Mouse (Mus musculus) kidney, postnatal 0 days (tissue): Measurements from ENCODE around the gene Dnase1l2. TPM values are rescaled to one million over a fixed set of nuclear protein-coding genes. Genes with fewer than 3 reads are reported as not detected.

Experiments
- ATAC-seq: fragments of 200-750 bp; cut with Nextera tagmentation; replicated peaks from 2 replicates; pipeline ENCODE4 v1.8.0; 2017; ENCODE audit warnings: low read depth, moderate number of reproducible peaks, moderate TSS enrichment, moderate library complexity; ENCODE audit not compliant: low FRiP score
- DNase-seq: peaks from one replicate; pipeline ENCODE4 v3.0.0-alpha.2; 2016; ENCODE audit warnings: low spot score
- H3K27ac ChIP-seq: fragments of 300-500 bp; sonication (generic); 2 replicates; pipeline ENCODE4 v1.5.1; 2014; ENCODE audit warnings: mild to moderate bottlenecking
- H3K27me3 ChIP-seq: fragments of 300-500 bp; sonication (generic); 2 replicates; pipeline ENCODE4 v1.6.1; 2014; ENCODE audit warnings: low read length, mixed read lengths; ENCODE audit not compliant: insufficient read depth
- H3K36me3 ChIP-seq: fragments of 300-500 bp; sonication (generic); 2 replicates; pipeline ENCODE4 v1.6.1; 2014; ENCODE audit warnings: low read length, mixed read lengths; ENCODE audit not compliant: insufficient read depth
- H3K4me1 ChIP-seq: fragments of 300-500 bp; sonication (generic); replicated peaks from 2 replicates; pipeline ENCODE4 v1.6.1; 2014; ENCODE audit warnings: antibody characterized with exemption, low read length, mixed read lengths; ENCODE audit not compliant: insufficient read depth
- H3K4me2 ChIP-seq: fragments of 300-500 bp; sonication (generic); 2 replicates; pipeline ENCODE4 v1.6.1; 2014; ENCODE audit warnings: mild to moderate bottlenecking, low read length, moderate library complexity, mixed read lengths
- H3K4me3 ChIP-seq: fragments of 300-500 bp; sonication (generic); replicated peaks from 2 replicates; pipeline ENCODE4 v1.5.1; 2014; ENCODE audit warnings: low read depth, low read length
- H3K9ac ChIP-seq: fragments of 300-500 bp; sonication (generic); 2 replicates; pipeline ENCODE4 v1.6.1; 2014; ENCODE audit warnings: low read depth, low read length
- H3K9me3 ChIP-seq: fragments of 300-500 bp; sonication (generic); replicated peaks from 2 replicates; pipeline ENCODE4 v1.6.1; 2016; ENCODE audit warnings: low read length, inconsistent platforms, mixed read lengths
- CTCF ChIP-seq: IDR thresholded peaks from 2 replicates; pipeline ENCODE4 v1.5.1; 2016; ENCODE audit warnings: antibody characterized with exemption, low read depth, mild to moderate bottlenecking, moderate library complexity
- whole genome bisulfite sequencing: fragments of 180-500 bp; shearing (Covaris S2); extraction: QIAGEN DNeasy Blood & Tissue Kit; methylation state at CpG from one replicate; pipeline ENCODE4 v1.1.7; 2014; 5-methylcytosine and 5-hydroxymethylcytosine counted together
- polyA plus RNA-seq: library from polyadenylated mRNA; unstranded; fragments of >200 nt; fragmentation: Nextera tagmentation; extraction: Ambion mirVana; gene quantifications from 2 replicates; pipeline ENCODE4 v1.2.1, GENCODE M21; 2015

Gene Dnase1l2
- polyA plus RNA-seq = 3.8 and 4.1 TPM in 2 replicates

DNA sequence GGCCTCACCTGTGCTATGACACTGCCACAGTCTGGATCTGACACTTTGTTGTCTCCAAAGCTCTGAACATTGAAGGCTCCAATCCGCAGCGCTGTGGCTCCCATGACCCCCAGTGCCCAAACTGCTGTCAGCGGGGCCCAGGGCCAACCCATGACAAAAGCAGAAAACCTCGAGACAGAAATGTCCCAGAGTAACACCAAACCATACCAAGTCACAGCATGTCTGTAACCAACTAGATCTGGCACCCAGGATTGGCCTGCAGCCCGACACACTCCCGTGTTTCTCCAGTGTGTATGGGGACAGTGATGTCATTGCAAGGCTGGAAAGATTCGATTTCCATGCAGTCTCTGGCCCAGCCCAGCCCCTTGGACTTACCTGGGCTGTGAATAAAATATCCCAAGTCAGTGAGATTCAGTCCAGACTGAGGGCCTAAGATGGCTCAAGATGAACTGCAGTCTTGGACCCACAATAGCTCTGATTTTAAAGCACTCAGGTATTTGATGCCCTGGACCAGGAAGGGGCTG, at the start of gene Dnase1l2:
Gene Dnase1l2 (minus strand): TSS at position 474 of the 524 bp plus-strand sequence.
- Histone ChIP-seq H3K27ac (peak within 1 kb of the TSS; percentile 39), H3K9me3 (no peaks in the 10 kb centered on the region), H3K4me1 (no peaks in the 10 kb centered on the region), H3K9ac (no peak within 1 kb of the TSS), H3K36me3 (peaks cover 60% of the 10 kb centered on the region), H3K4me2 (no peak within 1 kb of the TSS), H3K27me3 (no peaks in the 10 kb centered on the region), H3K4me3 (no peak within 1 kb of the TSS)
- no peak for DNase-seq
- TF ChIP-seq CTCF = no peak
- no peak for ATAC-seq
- WGBS = 75% methylated on average over 7 of the region's 7 CpGs

GRCm38 (mm10) chr17:24490399-24490798, 47.5 kb upstream of the Dnase1l2 start:
- no peak for TF ChIP-seq CTCF
- no peak overlapping the region for H3K9ac ChIP-seq
- no peak overlapping the region for H3K4me3 ChIP-seq
- no peaks in the 10 kb centered on the region for H3K36me3 ChIP-seq
- WGBS = 76% methylated on average over 4 of the region's 4 CpGs
- ATAC-seq (no peak), DNase-seq (no peak)
- no peak overlapping the region for H3K4me2 ChIP-seq
- no peaks in the 10 kb centered on the region; the same call in 1 of the 2 replicates for H3K4me1 ChIP-seq
- no peaks in the 10 kb centered on the region for H3K27me3 ChIP-seq
- H3K27ac ChIP-seq = no peak overlapping the region
- no peaks in the 10 kb centered on the region for H3K9me3 ChIP-seq

GRCm38 (mm10) chr17:24489265-24490030, 46.5 kb upstream of the Dnase1l2 start:
- H3K27ac ChIP-seq = no peak overlapping the region
- DNase-seq (no peak), ATAC-seq (no peak; the same call in 1 of the 2 replicates)
- H3K9ac ChIP-seq = peak overlapping the region; percentile 67
- H3K27me3 ChIP-seq = no peaks in the 10 kb centered on the region
- no peaks in the 10 kb centered on the region; the same call in 1 of the 2 replicates for H3K4me1 ChIP-seq
- H3K4me2 ChIP-seq = peak overlapping the region; percentile 99
- TF ChIP-seq CTCF = no peak
- peak overlapping the region; percentile 71 for H3K4me3 ChIP-seq
- H3K36me3 ChIP-seq = no peaks in the 10 kb centered on the region
- no peaks in the 10 kb centered on the region for H3K9me3 ChIP-seq
- WGBS = 22% methylated on average over 18 of the region's 19 CpGs

- WGBS = under 1% methylated on average over 38 of the region's 81 CpGs
- ATAC-seq (peak; percentile 42), DNase-seq (peak; percentile 59)
- H3K27me3 ChIP-seq = no peaks in the 10 kb centered on the region
- no peaks in the 10 kb centered on the region; the same call in 1 of the 2 replicates for H3K4me1 ChIP-seq
- no peak for TF ChIP-seq CTCF
- H3K4me3 ChIP-seq = peak overlapping the region; percentile 71
- peak overlapping the region; percentile 99 for H3K4me2 ChIP-seq
- no peaks in the 10 kb centered on the region for H3K9me3 ChIP-seq
- H3K27ac ChIP-seq = 0 out of 2 replicates have a peak overlapping the region, but pooled peaks have one; percentile 36
- no peaks in the 10 kb centered on the region for H3K36me3 ChIP-seq
- H3K9ac ChIP-seq = peak overlapping the region; percentile 67
Measured at GRCm38 (mm10) chr17:24488662-24489264, 45.9 kb upstream of the Dnase1l2 start.

DNA sequence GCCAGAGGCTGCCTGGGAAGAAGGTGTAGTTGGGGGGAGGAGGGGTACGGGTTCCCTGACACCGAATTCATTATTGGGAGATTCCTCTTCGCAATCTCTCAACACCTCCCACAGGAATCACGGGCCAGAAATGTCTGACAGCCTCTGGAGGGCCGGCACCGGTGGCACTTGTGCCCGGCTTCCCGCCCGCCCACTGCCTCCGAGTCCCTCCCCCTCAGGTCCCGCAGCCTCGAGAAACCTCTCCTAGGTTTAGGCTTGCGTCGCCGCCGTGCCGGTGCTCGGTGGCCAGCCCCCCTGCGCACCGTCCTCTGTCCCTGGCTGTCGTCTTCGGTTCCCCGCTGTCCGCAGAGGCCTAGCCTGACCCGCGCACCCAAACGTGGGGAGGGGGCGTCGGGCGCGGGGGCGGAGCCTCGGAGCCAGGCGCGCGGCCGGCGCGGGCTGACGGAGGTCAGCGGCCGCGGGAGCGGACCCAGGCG, 45.3 kb upstream of the Dnase1l2 start, which contains the start of gene Caskin1:
Gene Caskin1 (plus strand): TSS at position 416 of the 476 bp plus-strand sequence.
- Histone ChIP-seq H3K4me2 (peak within 1 kb of the TSS; percentile 99), H3K9me3 (no peaks in the 10 kb centered on the region), H3K4me1 (no peaks in the 10 kb centered on the region; the same call in 1 of the 2 replicates), H3K27me3 (no peaks in the 10 kb centered on the region), H3K9ac (peak within 1 kb of the TSS; percentile 67), H3K27ac (0 out of 2 replicates have a peak within 1 kb of the TSS, but pooled peaks have one; percentile 36), H3K4me3 (peak within 1 kb of the TSS; percentile 71), H3K36me3 (no peaks in the 10 kb centered on the region)
- WGBS = 1% methylated on average over 34 of the region's 45 CpGs
- no peak for DNase-seq
- TF ChIP-seq CTCF = no peak
- ATAC-seq = peak; percentile 53

DNA sequence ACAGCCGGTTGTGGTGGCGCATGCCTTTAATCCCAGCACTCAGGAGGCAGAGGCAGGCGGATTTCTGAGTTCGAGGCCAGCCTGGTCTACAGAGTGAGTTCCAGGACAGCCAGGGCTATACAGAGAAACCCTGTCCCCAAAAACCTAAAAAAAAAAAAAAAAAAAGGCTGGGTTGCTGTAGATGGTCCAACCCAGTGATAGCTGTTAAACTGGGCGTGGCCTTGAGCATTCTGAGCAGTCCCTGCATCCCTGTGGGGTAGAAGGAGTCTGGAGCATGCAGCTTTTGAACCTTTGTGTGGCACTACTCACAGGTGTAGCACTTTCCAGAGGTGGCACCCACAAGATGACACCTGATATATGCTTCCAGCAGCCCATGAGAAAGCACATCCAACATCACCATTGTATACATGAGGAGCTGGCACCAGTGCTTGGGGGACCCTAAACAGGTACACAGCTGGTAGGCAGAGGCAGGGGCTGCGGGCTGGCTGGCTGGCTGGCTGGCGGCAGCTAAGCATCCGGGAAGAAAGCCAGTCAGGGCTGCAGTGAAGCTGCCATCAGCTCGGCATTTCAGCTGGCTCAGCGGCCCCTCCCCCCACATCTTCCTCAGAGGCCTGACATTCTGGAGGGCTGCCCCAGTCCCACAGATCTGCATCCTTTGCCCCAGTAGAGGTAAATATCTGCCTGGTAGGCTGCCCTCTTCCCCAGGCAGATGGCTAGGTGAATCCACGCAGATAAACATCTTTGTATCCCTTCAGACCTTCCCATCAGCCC, 42.4 kb upstream of the Dnase1l2 start:
- Histone ChIP-seq H3K27me3 (no peaks in the 10 kb centered on the region), H3K4me1 (no peaks in the 10 kb centered on the region; the same call in 1 of the 2 replicates), H3K36me3 (no peaks in the 10 kb centered on the region), H3K4me2 (no peak overlapping the region), H3K9ac (no peak overlapping the region), H3K27ac (no peak overlapping the region), H3K9me3 (no peaks in the 10 kb centered on the region), H3K4me3 (no peak overlapping the region)
- DNase-seq = no peak
- 46% methylated on average over 11 of the region's 11 CpGs for WGBS
- no peak for ATAC-seq
- TF ChIP-seq CTCF = no peak
